Mouse (Mus musculus) neural tube, embryonic 13.5 days (tissue): ENCODE measurements at regions not wholly inside any gene's neighbourhood (a gene's known extent, or its start where the extent isn't known, plus 50 kb on each side); places are given as distances from the start of the nearest gene placed in this dataset.

Experiments
- ATAC-seq: fragments of 200-750 bp; cut with Nextera tagmentation; 2 replicates; pipeline ENCODE4 v1.8.0; 2017; ENCODE audit warnings: low read depth, mild to moderate bottlenecking, moderate TSS enrichment, moderate library complexity
- H3K27ac ChIP-seq: fragments of 300-500 bp; sonication (generic); replicated peaks from 2 replicates; pipeline ENCODE4 v1.5.1; 2015; ENCODE audit warnings: moderate library complexity, mild to moderate bottlenecking, inconsistent platforms
- H3K27me3 ChIP-seq: fragments of 300-500 bp; sonication (generic); 2 replicates; pipeline ENCODE4 v1.6.1; 2015; ENCODE audit warnings: mild to moderate bottlenecking, inconsistent platforms
- H3K36me3 ChIP-seq: fragments of 300-500 bp; sonication (generic); 2 replicates; pipeline ENCODE4 v1.6.1; 2015; ENCODE audit warnings: mild to moderate bottlenecking, inconsistent platforms
- H3K4me1 ChIP-seq: fragments of 300-500 bp; sonication (generic); replicated peaks from 2 replicates; pipeline ENCODE4 v1.6.1; 2015; ENCODE audit warnings: inconsistent platforms
- H3K4me2 ChIP-seq: fragments of 300-500 bp; sonication (generic); 2 replicates; pipeline ENCODE4 v1.6.1; 2015; ENCODE audit warnings: inconsistent platforms, mild to moderate bottlenecking, moderate library complexity
- H3K4me3 ChIP-seq: fragments of 300-500 bp; sonication (generic); 2 replicates; pipeline ENCODE4 v1.5.1; 2015; ENCODE audit warnings: mild to moderate bottlenecking, inconsistent platforms
- H3K9ac ChIP-seq: fragments of 300-500 bp; sonication (generic); 2 replicates; pipeline ENCODE4 v1.6.1; 2015; ENCODE audit warnings: moderate library complexity, mild to moderate bottlenecking, inconsistent platforms
- H3K9me3 ChIP-seq: fragments of 300-500 bp; sonication (generic); 2 replicates; pipeline ENCODE4 v1.6.1; 2016; ENCODE audit warnings: inconsistent platforms
- WGBS: fragments of 180-500 bp; shearing (Covaris S2); methylation state at CpG from one replicate; pipeline ENCODE4 v1.1.7; 2015; 5-methylcytosine and 5-hydroxymethylcytosine counted together

- WGBS = 50% methylated on average over 3 of the region's 3 CpGs
- Histone ChIP-seq H3K4me2 (no peak overlapping the region), H3K36me3 (no peaks in the 10 kb centered on the region), H3K4me3 (no peak overlapping the region), H3K27me3 (no peaks in the 10 kb centered on the region), H3K4me1 (peaks cover 20% of the 10 kb centered on the region), H3K9me3 (no peaks in the 10 kb centered on the region), H3K27ac (no peak overlapping the region), H3K9ac (no peak overlapping the region)
- ATAC-seq = no peak
These were observed 91.4 kb upstream of the Col1a2 start for GRCm38 (mm10) chr6:4413201-4413600.

- no peak for ATAC-seq
- no peaks in the 10 kb centered on the region for H3K36me3 ChIP-seq
- no peaks in the 10 kb centered on the region for H3K27me3 ChIP-seq
- H3K9me3 ChIP-seq = no peaks in the 10 kb centered on the region
- WGBS = 38% methylated on average over 6 of the region's 6 CpGs
- H3K4me2 ChIP-seq = no peak overlapping the region
- H3K27ac ChIP-seq = no peak overlapping the region
- no peak overlapping the region for H3K9ac ChIP-seq
- no peak overlapping the region for H3K4me3 ChIP-seq
- peaks cover 25% of the 10 kb centered on the region for H3K4me1 ChIP-seq
These were observed 90.4 kb upstream of the Col1a2 start for GRCm38 (mm10) chr6:4414166-4414565.

DNA sequence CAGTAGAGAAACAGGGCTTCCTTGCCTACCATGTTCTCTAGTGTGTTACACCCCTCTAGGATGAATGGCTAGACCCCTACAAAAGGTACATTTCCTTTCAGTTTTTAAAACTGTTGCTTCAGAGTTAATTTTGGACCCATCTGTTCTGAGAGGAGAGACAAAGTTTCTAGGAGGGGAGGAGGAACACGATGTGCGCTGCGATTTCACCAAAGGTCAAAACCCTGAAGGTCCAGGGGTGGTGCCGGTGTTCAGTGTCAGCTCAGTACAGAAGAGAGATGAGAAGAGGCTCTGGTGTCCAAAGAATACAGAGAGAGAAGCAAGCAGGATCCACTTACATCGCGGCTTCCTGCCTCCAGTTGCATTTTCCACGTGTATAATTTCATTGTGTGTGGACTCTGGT lies 89.4 kb upstream of the Col1a2 start:
- H3K27me3 ChIP-seq = no peaks in the 10 kb centered on the region
- 83% methylated on average over 7 of the region's 7 CpGs for WGBS
- no peak overlapping the region for H3K27ac ChIP-seq
- H3K9me3 ChIP-seq = no peaks in the 10 kb centered on the region
- H3K4me1 ChIP-seq = peaks cover 27% of the 10 kb centered on the region
- H3K4me3 ChIP-seq = no peak overlapping the region
- H3K36me3 ChIP-seq = no peaks in the 10 kb centered on the region
- no peak for ATAC-seq
- H3K4me2 ChIP-seq = no peak overlapping the region
- no peak overlapping the region for H3K9ac ChIP-seq

DNA sequence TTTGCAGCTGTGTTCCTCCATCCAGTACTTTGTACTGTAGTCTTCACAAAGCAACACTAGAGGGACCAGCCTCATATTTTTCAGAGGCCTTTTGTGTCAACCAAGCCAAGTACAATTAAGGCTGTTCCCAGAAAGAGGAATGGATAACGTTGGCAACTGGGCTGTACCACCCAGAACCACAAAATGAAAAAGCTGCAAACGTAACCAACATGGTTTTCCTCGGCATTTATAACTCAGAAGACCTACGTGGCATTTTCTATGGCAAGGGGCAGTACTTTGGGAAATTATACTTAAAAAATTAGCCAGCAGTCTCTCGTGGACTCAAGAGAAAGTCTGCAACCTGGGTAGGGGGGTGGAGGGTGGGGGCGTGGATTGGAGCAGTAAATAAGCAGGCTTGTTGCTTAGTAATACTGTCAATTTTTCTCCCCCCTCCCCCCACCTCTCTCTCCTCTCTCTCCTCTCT lies 87.3 kb upstream of the Col1a2 start:
- H3K27me3 ChIP-seq = no peaks in the 10 kb centered on the region
- H3K36me3 ChIP-seq = no peaks in the 10 kb centered on the region
- H3K4me1 ChIP-seq = peaks cover 29% of the 10 kb centered on the region
- whole genome bisulfite sequencing = 21% methylated on average over 6 of the region's 6 CpGs
- peak; percentile 85 for ATAC-seq
- H3K4me2 ChIP-seq = peak overlapping the region; percentile 42
- no peak overlapping the region for H3K9ac ChIP-seq
- H3K4me3 ChIP-seq = 0 out of 2 replicates have a peak overlapping the region, but pooled peaks have one; percentile 9
- H3K27ac ChIP-seq = peak overlapping the region; percentile 52
- no peaks in the 10 kb centered on the region for H3K9me3 ChIP-seq

DNA sequence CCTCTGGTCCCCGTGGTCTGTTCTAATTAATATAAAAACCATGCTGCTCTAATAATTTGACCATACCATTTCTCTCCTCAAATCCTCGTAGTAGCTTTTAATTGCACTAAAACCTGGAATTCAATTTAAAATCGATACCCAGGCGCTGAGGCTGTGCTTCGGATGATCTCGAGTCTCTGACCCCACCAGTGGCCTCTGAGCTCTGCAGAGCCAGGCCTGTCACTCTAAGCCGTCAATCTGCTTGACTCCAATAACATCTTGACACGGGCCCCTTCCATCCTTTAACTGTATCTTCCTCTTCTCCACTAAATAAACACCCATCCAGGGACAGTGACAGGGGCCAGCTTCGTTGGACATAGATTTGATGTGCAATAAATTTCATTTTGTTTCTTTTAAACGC lies 86.2 kb upstream of the Col1a2 start:
- no peak overlapping the region for H3K4me3 ChIP-seq
- WGBS = 56% methylated on average over 10 of the region's 10 CpGs
- ATAC-seq = no peak
- H3K9me3 ChIP-seq = no peaks in the 10 kb centered on the region
- H3K9ac ChIP-seq = no peak overlapping the region
- peaks cover 29% of the 10 kb centered on the region for H3K4me1 ChIP-seq
- H3K27ac ChIP-seq = no peak overlapping the region
- no peak overlapping the region for H3K4me2 ChIP-seq
- H3K36me3 ChIP-seq = no peaks in the 10 kb centered on the region
- no peaks in the 10 kb centered on the region for H3K27me3 ChIP-seq

GRCm38 (mm10) chr6:4418941-4419351 lies 85.7 kb upstream of the Col1a2 start:
- H3K9ac ChIP-seq = no peak overlapping the region
- H3K36me3 ChIP-seq = no peaks in the 10 kb centered on the region
- H3K27me3 ChIP-seq = no peaks in the 10 kb centered on the region
- peaks cover 29% of the 10 kb centered on the region for H3K4me1 ChIP-seq
- no peak for ATAC-seq
- H3K4me3 ChIP-seq = no peak overlapping the region
- no peak overlapping the region for H3K27ac ChIP-seq
- no peak overlapping the region for H3K4me2 ChIP-seq
- WGBS = 75% methylated on average over 5 of the region's 5 CpGs
- no peaks in the 10 kb centered on the region for H3K9me3 ChIP-seq

DNA sequence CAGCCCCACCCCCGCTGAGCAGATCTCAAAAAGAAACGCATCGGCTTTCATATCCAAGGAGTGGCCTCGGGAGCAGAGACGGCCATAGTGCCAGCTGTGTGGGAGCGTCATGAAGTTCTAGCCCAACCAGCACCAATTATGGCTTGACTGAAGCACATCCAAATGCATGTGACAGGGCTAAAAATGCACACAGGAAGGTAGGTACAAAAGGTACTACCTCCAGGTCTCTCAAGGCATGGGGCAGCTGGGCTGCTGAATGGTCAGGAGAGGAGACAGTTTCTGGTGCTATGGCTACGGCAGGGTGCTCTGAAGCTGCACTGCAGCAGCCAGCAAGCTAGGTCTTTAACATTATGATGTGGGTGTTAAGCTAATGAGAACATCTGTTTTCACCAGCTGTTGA lies 83.1 kb upstream of the Col1a2 start:
- no peak overlapping the region for H3K27ac ChIP-seq
- no peaks in the 10 kb centered on the region for H3K27me3 ChIP-seq
- no peak overlapping the region for H3K9ac ChIP-seq
- WGBS = 79% methylated on average over 7 of the region's 7 CpGs
- H3K4me1 ChIP-seq = peaks cover 25% of the 10 kb centered on the region
- H3K36me3 ChIP-seq = no peaks in the 10 kb centered on the region
- no peak for ATAC-seq
- no peak overlapping the region for H3K4me3 ChIP-seq
- no peaks in the 10 kb centered on the region for H3K9me3 ChIP-seq
- H3K4me2 ChIP-seq = no peak overlapping the region

DNA sequence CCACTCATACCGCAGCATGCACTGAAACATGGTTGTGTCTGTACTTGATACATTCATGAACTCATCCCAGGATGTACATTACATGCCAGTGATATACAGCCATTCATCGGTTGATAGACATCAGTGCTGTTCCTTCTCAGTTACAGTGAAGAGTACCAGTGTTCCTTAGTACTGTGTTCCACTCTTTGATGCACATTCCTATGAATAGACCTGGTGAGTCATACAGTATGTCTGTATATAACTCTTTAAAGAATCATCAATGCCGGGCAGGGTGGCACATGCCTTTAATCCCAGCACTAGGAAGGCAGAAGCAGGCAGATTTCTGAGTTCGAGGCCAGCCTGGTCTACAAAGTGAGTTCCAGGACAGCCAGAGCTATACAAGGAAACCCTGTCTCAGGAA lies 77.5 kb upstream of the Col1a2 start:
- H3K4me3 ChIP-seq = no peak overlapping the region
- no peak overlapping the region for H3K4me2 ChIP-seq
- H3K36me3 ChIP-seq = no peaks in the 10 kb centered on the region
- H3K9ac ChIP-seq = no peak overlapping the region
- H3K9me3 ChIP-seq = no peaks in the 10 kb centered on the region
- peaks cover 12% of the 10 kb centered on the region for H3K4me1 ChIP-seq
- ATAC-seq = no peak
- WGBS = 92% methylated on average over 4 of the region's 4 CpGs
- no peak overlapping the region for H3K27ac ChIP-seq
- H3K27me3 ChIP-seq = no peaks in the 10 kb centered on the region

DNA sequence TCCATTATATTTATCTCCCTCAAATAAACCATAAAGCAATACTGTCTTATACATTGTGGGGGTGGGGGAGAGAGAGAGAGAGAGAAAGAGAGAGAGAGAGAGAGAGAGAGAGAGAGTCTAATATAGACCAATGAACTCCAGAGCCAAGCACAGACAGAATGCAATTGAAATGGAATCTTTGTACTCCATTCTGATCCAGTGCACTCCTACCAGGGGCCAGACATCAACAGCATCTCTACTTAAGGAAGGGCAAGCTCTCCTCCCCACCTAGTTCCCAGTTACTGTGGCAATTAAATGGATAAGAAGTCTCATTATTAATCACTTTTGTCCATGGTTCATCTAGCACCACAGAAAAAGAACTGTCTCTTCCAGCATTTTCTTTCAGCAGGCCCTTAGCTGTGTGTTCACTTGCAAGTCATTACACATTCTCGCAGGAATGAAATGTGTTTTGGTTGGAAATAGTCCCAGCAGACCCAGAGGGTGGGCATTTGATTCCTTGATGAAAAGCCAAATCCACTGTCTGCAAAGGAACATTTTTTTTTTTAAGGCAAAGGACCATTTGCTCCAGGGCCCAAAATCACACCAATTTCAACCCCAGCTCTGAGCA lies 73.8 kb upstream of the Col1a2 start:
- 51% methylated on average over 1 of the region's 1 CpGs for WGBS
- ATAC-seq = peak; percentile 67
- no peak overlapping the region for H3K27ac ChIP-seq

DNA sequence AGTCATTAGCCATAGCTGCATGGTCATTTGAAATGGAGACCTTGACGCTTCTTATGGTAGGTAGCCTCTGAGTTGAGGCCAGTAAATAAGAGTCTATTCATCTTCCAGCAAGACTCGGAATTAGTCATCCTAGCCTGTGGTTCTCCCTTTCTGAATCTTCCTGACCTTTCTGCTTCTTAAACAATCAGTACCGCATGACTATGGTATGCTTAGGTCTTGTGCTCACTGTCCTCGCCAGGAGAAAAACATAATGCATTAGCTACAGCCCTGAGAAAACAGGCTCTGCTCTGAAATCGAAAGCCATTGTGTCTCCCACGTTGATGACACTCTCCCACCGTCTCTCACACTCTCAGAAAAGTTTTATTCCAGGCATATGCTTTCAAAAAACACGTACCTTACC lies 72.4 kb upstream of the Col1a2 start:
- Histone ChIP-seq H3K4me1 (peaks cover 12% of the 10 kb centered on the region), H3K9me3 (no peaks in the 10 kb centered on the region), H3K27me3 (no peaks in the 10 kb centered on the region), H3K9ac (no peak overlapping the region), H3K36me3 (no peaks in the 10 kb centered on the region), H3K4me3 (no peak overlapping the region), H3K27ac (no peak overlapping the region), H3K4me2 (no peak overlapping the region)
- 81% methylated on average over 8 of the region's 8 CpGs for WGBS
- no peak for ATAC-seq

More for the DNA sequence above, 73.8 kb upstream of the Col1a2 start:
- Histone ChIP-seq H3K4me2 (no peak overlapping the region), H3K4me1 (peaks cover 12% of the 10 kb centered on the region), H3K27me3 (no peaks in the 10 kb centered on the region), H3K9me3 (no peaks in the 10 kb centered on the region), H3K9ac (no peak overlapping the region), H3K36me3 (no peaks in the 10 kb centered on the region), H3K4me3 (no peak overlapping the region)

DNA sequence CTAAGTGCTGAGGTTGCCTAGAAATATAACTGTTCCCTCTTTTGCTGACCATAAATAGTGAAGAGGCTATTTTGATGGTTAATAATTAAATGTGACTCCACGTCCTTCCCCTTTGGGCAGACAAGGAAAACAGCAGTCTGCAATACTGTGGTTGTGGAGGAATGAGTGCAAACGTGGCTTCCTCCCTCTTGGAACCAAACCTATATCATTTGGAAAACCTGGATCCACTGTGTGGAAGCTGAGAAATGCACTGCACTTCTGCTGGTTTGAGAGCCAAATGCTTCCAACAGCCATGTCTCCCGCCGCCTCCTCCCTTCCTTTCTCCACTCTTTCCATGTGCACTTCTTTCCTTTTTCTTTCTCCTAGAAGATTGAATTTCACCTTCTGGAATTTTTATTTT lies 68.2 kb upstream of the Col1a2 start:
- Histone ChIP-seq H3K4me1 (peaks cover 5% of the 10 kb centered on the region; the same call in 1 of the 2 replicates), H3K9ac (no peak overlapping the region), H3K4me2 (no peak overlapping the region), H3K36me3 (no peaks in the 10 kb centered on the region), H3K27me3 (no peaks in the 10 kb centered on the region), H3K27ac (no peak overlapping the region), H3K4me3 (no peak overlapping the region), H3K9me3 (no peaks in the 10 kb centered on the region)
- no peak for ATAC-seq
- 70% methylated on average over 4 of the region's 4 CpGs for WGBS

DNA sequence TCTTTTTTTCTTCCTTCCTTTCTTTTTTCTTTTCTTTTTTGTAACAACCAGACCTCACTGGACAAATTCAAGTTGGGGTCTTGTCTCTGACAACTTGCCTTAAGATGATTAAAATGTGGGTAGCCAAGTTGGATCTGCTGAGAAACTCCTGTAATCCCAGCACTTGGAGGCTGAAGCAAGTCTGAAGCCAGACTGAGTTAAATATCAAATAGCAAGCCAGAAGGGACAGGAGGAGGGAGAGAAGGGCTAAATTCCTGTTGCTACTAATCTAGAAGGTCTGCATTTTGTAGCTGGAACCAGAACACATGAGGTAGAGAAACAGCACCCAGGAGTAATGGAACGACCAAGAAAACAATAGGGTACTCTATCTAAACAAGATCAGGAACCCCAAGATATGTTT lies 67.7 kb upstream of the Col1a2 start:
- Histone ChIP-seq H3K4me1 (peaks cover 3% of the 10 kb centered on the region; the same call in 1 of the 2 replicates), H3K36me3 (no peaks in the 10 kb centered on the region), H3K9ac (no peak overlapping the region), H3K27me3 (no peaks in the 10 kb centered on the region), H3K27ac (no peak overlapping the region), H3K4me3 (no peak overlapping the region), H3K4me2 (no peak overlapping the region), H3K9me3 (no peaks in the 10 kb centered on the region)
- 74% methylated on average over 1 of the region's 1 CpGs for WGBS
- no peak for ATAC-seq

- no peaks in the 10 kb centered on the region for H3K4me1 ChIP-seq
- no peak overlapping the region for H3K4me2 ChIP-seq
- H3K9me3 ChIP-seq = no peaks in the 10 kb centered on the region
- H3K4me3 ChIP-seq = no peak overlapping the region
- H3K36me3 ChIP-seq = no peaks in the 10 kb centered on the region
- no peaks in the 10 kb centered on the region for H3K27me3 ChIP-seq
- no peak overlapping the region for H3K27ac ChIP-seq
- no peak overlapping the region for H3K9ac ChIP-seq
- 64% methylated on average over 4 of the region's 4 CpGs for WGBS
- ATAC-seq = no peak
These were observed 62.9 kb upstream of the Col1a2 start for GRCm38 (mm10) chr6:4441618-4442167.
